Mouse (Mus musculus) cerebellum, adult 2 months (tissue): Measurements from ENCODE around the gene Phlpp1.

Experiments used
- CTCF ChIP-seq: fragments of 200-500 bp; IDR thresholded peaks from 2 replicates; pipeline ENCODE4 v1.5.1; 2011; ENCODE audit warnings: low read depth, mild to moderate bottlenecking, control low read depth, low read length, moderate library complexity, borderline replicate concordance; ENCODE audit not compliant: insufficient read depth
- POLR2A ChIP-seq: fragments of 200-500 bp; IDR thresholded peaks from 2 replicates; pipeline ENCODE4 v1.6.1; 2011; ENCODE audit warnings: low read length, control low read depth, borderline replicate concordance; ENCODE audit not compliant: insufficient read depth

DNA sequence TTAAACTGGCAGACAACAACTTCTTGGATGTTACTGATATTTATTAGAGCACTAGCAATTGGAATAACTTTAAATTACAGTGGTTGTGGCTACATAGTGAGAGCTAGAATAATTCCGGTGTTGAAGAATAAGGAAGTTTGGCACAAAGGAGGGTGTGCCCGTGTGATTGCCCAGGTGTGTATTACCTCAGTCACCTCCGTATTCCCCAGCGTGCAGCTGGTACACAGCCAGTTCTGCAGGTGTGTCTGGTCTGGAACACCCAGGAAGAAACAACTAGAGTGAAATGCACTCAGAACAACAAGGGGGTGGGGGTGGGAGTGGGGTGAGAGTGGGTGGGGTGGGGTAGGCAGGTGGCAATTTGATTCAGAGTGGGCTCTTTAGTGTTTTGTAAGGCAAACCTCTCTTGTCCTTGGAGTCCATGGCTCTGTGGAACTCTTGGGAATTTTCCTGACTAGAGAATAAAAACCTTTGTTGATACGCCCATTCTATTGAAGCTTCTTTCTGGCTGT is 107.1 kb downstream of the Phlpp1 start:
- TF ChIP-seq POLR2A: no peak
- TF ChIP-seq CTCF: no peak
